Mouse (Mus musculus) megakaryocyte, embryonic 14.5 days (primary cell): ENCODE measurements at regions not wholly inside any gene's neighbourhood (a gene's known extent, or its start where the extent isn't known, plus 50 kb on each side); places are given as distances from the start of the nearest gene placed in this dataset.

Experiments used
- FLI1 ChIP-seq: IDR thresholded peaks from 2 replicates; pipeline ENCODE4 v1.6.1; 2012; ENCODE audit warnings: low read length, inconsistent platforms, mixed read lengths
- GATA1 ChIP-seq: IDR thresholded peaks from 3 replicates; pipeline ENCODE4 v1.6.1; 2012; ENCODE audit warnings: mixed read lengths, low read length, inconsistent platforms, borderline replicate concordance

DNA sequence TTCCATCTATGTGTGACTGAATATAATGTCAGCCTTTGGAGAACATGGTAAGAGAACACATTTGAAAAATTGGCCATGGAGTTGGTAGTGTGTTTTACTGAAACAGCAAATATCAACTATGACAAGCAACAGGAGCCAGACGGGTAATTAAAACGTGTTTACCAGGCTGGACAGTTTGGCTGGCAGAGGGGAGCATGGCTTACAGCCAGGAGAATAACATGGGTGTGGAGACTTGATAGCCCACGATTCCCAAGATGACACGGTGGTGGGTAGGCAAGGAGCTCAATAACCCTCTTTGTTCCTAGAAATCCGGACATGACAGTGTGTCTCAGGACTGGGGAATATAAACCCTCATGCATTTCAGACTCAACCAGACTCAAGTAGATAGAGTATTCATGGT is 185.2 kb downstream of the Cyp26b1 start:
- TF ChIP-seq GATA1, result no peak
- no peak for TF ChIP-seq FLI1
